Mouse (Mus musculus): ENCODE measurements around the gene Kdm6b. TPM values are rescaled to one million over a fixed set of nuclear protein-coding genes. Genes with fewer than 3 reads are reported as not detected.

The Kdm6b gene
- total RNA-seq, 2 experiments from 2014 or later = 26.1 to 29.1 TPM

DNA sequence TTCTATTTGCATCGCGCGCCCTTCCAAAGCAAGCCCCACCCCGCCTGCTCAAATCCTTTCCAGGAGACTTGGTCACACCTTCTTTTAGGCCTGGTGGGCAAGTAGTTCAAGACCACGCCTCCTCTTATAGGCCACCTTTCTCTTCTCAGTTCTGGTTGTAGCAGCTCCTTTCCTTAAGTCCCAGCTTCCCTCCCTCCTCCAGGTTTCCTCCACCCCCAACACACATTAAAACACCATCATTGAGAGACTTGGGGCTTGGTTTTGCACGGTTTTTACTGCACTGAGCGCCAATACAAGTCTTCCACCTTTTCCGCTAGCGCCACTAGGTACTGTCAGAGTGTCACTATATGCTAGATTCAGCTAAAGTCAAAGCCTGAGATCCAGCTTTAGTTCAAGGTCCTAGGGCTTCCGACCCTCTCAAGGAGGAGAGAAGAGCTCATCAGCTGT lies 7.1 kb upstream of the Kdm6b start:
- DNase-seq = no peak
- intact Hi-C loops (cut with DNase I) = loop anchor here (2.0 kb wide), 1 partner anchor 56 kb away; no protein-coding TSS in a partner anchor

DNA sequence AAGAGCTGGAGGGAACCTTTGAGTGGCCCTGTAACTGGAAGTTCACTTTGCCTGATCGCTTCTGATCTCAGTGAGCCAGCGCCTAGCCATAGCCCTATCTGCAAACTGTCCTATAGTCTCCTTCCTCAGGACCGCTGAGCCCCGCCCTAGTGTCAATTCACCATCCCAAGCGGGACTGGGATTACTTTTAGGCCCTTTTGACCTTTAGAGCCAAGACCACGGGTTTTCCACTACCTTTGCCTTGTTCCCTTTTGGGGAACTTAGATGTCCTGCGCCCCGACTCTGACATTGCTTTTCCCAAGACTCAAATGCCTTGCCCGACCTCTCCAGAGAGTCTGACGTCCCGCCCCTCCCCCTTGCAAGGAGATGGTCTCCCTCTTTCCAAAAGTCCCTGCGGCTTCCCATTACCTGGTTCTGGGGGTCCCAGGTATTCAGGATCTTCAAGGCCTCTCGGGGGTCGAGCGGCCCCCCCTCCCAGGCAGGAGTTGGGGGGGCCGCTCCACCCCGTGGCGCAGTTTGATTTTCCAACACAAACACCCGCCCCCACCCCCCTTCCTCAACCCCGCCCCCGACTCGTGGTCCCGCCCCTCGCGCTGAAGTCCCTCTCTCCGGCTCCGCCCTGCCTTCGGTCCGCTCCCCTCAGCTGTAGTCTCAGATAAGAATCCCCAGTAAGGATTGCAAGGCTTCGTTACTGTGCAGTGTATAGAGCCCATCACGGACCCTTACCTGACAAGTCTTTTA lies 6.5 kb upstream of the Kdm6b start:
- peak; percentile 64 to 79 for DNase-seq
- intact Hi-C loops (cut with DNase I) = loop anchor here (2.0 to 10.0 kb wide), 6 partner anchors 19 to 815 kb away; partner anchors contain the start of genes 0610010K14Rik, Gabarap, Gm21988 and Per1

DNA sequence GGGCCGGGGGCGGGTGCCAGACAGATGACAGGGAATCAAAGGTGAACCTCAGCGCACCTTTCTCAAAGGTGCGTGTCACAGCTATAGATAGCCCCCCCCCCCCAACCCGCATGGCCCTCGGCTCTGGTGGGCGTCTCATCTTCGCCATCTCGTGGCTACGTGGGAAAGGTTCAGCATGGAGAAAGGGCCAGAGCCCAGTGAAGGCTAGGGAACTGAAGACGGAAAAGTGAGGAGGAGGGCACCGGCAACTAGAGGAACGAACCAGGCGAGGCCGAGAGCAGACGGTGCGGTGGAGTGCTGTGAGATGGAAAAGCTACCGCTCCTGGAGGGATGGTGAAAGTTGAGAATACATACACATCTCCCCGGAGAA lies 6.0 kb upstream of the Kdm6b start:
- DNase-seq = peak in 1 of 2 experiments; percentile 59
- intact Hi-C loops (cut with DNase I) = loop anchor here (2.0 to 10.0 kb wide), 5 partner anchors 19 to 815 kb away; partner anchors contain the start of genes 0610010K14Rik, Gabarap, Gm21988 and Per1

DNA sequence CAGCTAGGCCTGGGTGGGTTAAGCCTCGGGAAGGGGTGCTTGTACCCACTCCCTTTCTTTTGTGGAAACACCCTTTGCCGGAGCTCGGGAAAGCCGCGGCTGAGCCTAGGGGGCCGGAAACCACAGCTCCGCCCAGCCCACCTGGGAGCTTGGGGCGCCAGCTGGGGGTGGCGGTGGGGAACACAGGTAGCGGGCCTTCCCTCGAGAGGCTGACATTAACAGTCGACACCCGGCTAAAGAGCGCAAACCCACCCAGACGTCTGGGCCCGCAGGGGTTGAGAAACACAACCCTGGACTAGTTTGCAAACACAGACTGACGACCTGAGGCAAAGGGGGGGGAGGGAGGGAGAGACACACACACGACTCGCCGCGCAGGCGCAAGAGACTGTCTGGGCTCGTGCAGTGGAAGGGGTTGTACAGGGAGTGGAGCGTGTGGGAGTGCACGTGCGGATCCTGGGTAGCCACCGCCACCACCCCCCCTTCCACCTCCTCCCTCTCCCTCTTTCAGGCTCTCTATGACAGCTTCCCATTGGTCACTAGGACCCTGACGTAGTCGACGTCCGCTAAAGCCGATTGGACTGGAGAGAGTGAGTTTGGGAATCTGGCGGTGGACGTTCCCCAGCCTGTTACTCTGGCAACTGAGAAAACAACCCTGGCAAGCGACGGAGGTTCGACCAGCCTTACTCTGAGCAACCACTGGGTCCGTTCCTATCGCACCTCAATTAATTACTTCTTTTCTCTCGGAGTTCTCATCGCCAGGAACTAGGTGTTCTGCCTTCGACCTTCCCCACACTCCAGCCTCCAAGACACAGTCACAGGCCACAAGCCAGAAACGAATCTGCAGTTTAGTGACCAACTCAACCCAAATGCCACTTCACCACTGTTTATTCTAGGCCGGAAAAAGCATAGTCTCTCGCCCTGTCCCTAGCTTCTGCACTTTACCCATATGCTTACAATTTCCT lies 5.3 kb upstream of the Kdm6b start:
- intact Hi-C loops (cut with DNase I) = loop anchor here (1.0 to 10.0 kb wide), 6 partner anchors 9 to 816 kb away; partner anchors contain the start of genes 0610010K14Rik, Gabarap, Gm21988 and Per1
- DNase-seq = peak; percentile 84 to 86

DNA sequence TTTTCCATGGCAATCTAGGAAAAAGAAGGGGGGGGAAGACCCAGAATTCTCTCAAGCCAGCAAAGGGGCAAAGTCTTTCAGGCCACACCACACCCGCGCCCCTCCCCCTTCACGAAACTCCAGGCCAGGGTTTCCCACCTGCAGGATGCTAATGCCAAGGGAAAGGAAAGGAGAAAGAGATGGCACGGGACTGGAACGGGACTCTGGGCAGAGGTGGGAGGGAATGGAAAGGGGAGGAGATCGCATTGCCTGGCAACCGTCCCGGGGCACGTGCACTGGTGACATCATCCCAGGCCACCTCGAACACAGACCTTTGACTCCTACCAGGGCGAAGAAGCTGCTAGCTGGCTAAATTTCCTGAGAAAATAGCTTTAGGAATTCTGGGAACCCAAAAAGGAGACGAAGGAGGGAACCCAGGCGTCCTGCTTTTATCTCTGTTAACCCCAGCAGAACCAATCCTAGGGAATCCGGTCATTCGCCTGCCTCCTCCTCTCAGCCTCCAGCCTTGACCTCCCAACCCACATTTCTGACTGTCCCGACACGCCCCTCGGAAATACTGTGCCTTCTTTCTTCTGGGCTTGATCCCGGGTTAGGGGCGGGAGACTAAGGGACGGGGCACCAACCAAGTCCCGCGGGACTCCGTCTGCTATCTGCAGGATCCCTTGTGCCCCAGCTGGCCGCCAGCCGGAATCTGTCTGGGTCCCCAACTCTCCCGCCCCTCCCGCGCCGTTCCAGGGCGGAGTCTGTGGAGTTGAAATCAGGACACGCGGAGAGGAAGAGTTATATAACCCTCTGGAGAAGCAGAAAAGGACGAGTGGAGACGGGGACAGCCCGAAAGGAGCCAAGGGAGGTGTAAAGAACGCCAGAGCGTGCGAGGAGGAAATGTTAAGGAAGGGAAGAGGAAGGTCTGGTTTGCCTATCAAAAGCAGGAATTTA lies 4.2 kb upstream of the Kdm6b start:
- intact Hi-C loops (cut with DNase I) = loop anchor here (1.0 to 10.0 kb wide), 6 partner anchors 8 to 817 kb away; partner anchors contain the start of genes 0610010K14Rik, Gabarap, Gm21988 and Per1
- peak; percentile 92 to 93 for DNase-seq

DNA sequence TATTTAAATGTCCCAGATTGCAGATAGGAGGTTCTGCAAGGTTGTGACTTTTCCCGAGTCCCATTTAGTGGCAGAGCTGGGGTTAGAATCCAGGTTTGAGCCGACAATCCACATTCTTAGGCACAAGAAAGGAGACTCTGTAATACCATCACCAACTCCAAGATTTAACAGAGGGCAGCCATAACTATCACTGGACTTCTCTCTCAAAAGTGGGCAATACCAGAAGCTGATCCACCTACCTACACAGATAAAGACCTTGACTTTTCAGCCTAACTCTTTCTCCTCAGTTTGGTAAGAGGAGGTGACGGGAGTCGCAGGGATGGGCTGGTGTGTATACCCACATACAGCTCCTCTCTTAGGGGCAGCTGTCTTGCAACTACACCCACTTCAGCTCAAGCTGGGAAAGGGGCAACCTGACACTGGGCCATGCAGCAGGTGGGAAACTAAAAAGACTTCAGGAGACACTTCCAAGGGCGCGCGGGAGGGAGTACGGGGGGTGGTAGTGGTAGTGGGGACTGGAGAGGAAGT lies 3.5 kb upstream of the Kdm6b start:
- intact Hi-C loops (cut with DNase I) = loop anchor here (5.0 to 10.0 kb wide), 4 partner anchors 305 to 818 kb away; partner anchors contain the start of genes 0610010K14Rik, Gabarap, Gm21988 and Per1
- no peak for DNase-seq

DNA sequence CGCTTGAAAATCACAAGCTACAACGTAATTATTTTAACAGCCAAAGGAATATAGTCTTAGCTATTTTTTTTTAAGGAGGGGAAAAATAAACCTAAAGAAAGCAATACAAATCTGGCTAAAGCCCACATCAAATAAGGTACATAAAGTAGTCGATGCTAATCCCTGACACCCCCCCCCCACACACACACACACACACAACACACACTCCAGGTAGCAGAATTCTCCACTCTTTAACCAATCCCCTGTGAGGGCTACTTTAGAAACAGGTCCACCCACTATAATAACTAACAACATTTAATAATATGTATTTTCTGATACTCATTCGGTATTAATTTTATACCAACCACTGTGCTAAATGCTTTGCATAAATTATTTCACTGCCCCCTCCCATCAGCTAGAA lies 3.0 kb upstream of the Kdm6b start:
- intact Hi-C loops (cut with DNase I) = loop anchor here (5.0 to 10.0 kb wide), 4 partner anchors 304 to 818 kb away; partner anchors contain the start of genes 0610010K14Rik, Gabarap, Gm21988 and Per1
- no peak for DNase-seq

DNA sequence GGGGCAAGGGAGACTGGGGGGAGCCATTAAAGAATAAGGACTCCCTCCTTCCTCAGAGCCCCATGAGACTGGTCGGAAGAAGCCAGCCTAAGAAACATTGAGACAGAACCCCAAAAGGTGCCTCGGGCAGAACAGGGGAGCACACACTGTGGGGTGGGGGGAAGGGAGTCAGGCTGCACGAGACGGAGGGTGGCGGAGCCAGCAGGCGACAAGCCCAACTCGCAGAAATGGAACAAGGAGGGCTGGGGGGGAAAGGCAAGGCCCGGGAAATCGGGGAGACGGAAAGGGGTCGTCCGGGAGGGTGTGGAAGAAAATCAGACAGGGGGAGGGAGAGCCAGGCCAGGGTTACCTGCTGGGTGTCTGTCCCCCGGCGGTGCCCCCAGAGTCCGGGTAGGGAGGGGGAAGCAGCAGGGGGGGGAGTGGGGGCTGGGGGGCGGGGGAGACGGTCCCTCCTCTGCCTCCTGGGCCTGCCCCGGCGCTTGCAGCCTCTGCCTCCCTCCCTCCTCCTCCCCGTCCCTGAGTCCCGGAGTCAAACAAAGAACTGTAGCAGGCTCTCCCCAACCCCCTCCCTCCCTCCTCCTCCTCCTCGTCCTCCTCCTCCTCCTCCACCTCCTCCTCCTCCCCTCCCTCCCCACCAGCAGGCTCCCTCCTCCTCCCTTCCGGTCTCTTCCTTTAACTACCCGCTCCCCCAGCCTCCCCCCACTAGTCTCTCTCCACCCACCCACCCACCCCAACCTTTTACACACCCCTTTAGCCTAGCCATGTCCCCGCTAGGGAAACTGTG lies 2.4 kb upstream of the Kdm6b start:
- peak in 1 of 2 experiments; percentile 56 for DNase-seq

DNA sequence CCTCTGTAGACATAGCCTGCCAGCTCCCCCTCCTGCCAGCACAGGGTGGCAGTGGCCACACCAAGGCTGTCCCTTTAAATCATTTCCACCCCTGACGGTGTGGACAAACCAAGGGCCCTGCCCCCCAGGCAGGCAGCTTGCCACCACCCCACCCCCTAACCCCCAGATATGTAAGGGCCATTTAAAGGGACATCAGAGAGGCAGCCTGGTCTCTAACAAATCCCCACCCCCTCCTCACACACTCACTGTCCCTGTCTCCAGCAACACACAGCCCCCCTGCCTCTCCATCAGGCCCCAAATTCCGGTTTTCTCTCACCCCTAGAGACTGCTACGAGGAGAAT lies 1.8 kb upstream of the Kdm6b start:
- DNase-seq = peak; percentile 48 to 56
- intact Hi-C loops (cut with DNase I) = loop anchor here (5.0 to 10.0 kb wide), 4 partner anchors 303 to 820 kb away; partner anchors contain the start of genes 0610010K14Rik, Gabarap, Gm21988 and Per1

More for the DNA sequence above, 2.4 kb upstream of the Kdm6b start:
- intact Hi-C loops (cut with DNase I) = loop anchor here (5.0 to 10.0 kb wide), 4 partner anchors 304 to 819 kb away; partner anchors contain the start of genes 0610010K14Rik, Gabarap, Gm21988 and Per1

DNA sequence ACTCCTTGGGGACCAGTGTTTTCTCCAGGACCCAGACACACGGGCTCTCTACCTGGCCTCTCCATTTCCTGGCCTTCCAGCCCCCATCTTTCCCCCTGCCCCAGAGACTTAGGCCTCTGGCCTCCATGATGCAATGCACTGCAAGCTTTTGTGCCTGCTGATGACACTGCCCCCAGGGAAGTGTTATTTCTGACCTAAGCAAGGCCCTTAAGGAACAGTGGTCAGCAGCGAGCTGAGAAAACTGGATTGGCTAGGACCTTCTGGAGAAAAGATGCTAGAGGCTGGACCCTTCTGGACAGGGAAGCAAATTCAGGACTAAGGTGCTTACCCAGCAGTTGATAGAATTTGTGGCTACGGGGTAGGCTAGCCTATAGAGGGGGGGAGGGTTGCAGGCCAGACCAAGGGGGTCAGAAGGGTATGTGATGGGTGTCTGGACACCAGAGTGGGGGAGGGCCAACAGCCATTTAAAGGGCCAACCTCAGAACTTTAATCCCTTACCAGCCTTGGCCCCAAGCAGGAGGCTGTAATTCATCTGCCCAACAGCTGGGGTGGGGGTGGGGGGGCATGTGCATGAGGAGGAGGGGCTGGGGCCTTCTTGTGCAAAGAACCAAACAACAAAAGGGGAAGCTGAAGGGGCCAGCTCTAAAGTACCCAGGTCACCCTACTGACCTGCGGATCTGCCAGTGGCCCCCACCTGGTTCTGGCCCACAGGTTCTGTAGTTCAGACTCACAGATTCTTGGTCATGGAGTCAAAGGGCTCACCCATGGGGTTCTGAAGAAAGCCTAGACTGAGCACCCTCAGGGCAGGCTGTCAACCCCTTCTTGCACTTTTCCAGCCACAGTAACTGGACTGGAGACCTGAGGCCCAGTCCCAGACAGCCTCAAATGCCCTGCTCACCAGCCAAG lies 1.2 kb upstream of the Kdm6b start:
- intact Hi-C loops (cut with DNase I) = loop anchor here (5.0 to 10.0 kb wide), 4 partner anchors 302 to 820 kb away; partner anchors contain the start of genes 0610010K14Rik, Gabarap, Gm21988 and Per1
- DNase-seq = no peak

DNA sequence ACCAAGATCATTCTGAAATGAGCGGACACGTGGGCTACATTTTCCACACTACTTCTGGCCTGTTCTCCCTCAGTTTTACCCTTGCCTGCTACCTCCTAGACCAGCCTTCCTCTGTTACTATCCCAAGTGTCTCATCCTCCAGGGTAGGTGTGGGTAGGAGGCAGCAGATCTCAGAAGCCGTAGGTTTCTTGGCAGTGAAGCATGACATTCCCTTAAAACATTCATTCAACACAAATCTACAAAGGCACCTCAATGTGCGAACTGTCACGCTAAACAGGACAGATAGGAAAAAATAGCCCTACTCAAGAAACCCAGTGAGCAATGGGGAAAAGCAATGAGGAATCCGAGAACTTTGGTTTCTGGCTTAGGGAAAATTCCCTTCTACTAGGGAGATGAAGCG lies 927 bp downstream of the Kdm6b start:
- no peak for DNase-seq
- intact Hi-C loops (cut with DNase I) = loop anchor here (10.0 kb wide), 2 partner anchors 582 to 822 kb away; partner anchors contain the start of genes 0610010K14Rik, Gabarap, Gm21988 and Phf23

DNA sequence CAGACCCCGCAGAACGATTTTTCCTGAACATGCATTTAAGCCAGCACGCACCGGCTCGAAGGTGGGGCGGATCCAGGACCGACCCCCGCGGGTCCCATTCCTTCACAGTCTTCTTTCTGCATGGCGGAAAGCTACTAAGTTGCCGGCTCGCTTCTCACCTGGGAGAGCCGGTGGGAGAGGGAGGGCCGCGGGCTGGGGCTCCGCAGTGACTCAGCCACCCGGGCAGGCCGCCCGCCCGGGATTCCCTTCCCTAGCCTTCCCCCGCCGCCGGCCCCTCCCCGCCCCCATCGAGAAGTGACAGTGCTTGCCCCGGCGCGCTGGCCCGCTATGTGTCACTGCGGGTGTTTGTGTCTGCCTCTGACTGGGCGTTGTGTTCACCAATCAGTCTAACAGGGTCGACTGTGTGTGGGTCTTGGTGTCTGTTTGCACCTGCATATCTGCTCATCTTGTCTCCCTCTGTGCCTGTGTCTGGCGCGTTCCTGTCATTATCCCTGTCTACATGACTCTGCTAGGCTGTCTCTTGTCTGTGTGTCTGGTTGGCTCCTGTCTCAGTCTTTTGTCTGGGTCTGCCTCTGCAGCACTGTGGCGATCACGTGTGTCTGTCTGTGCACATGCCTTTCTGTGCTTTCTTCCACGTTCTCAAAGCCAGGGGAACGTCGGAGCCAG lies 1.8 kb downstream of the Kdm6b start:
- intact Hi-C loops (cut with DNase I) = loop anchor here (10.0 kb wide), 2 partner anchors 583 to 823 kb away; partner anchors contain the start of genes 0610010K14Rik, Gabarap, Gm21988 and Phf23

DNA sequence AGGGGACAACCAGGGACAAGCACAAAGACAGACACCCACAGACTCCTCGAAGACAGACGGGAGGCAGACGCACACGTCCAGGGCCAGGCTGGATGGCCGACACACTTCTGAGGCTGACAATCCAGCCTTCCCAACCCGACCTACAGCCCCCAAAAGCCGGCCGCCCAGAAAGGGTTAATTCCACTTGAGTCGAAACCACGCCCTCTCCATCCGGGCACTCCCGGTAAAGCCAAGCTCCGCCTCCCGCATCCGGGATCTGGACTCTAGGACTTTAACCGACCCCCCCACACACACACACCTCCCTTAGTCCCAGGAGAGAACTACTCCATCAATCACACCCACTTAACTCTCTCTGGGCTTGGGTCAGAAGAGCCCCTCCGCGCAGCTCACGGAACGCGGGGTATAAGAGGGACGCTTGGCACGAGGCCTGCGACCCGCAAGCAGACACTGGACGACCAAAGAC lies 2.4 kb downstream of the Kdm6b start:
- peak; percentile 93 to 95 for DNase-seq
- intact Hi-C loops (cut with DNase I) = loop anchor here (10.0 kb wide), 2 partner anchors 584 to 824 kb away; partner anchors contain the start of genes 0610010K14Rik, Gabarap, Gm21988 and Phf23

More for the DNA sequence above, 1.8 kb downstream of the Kdm6b start:
- DNase-seq = peak; percentile 73 to 82

DNA sequence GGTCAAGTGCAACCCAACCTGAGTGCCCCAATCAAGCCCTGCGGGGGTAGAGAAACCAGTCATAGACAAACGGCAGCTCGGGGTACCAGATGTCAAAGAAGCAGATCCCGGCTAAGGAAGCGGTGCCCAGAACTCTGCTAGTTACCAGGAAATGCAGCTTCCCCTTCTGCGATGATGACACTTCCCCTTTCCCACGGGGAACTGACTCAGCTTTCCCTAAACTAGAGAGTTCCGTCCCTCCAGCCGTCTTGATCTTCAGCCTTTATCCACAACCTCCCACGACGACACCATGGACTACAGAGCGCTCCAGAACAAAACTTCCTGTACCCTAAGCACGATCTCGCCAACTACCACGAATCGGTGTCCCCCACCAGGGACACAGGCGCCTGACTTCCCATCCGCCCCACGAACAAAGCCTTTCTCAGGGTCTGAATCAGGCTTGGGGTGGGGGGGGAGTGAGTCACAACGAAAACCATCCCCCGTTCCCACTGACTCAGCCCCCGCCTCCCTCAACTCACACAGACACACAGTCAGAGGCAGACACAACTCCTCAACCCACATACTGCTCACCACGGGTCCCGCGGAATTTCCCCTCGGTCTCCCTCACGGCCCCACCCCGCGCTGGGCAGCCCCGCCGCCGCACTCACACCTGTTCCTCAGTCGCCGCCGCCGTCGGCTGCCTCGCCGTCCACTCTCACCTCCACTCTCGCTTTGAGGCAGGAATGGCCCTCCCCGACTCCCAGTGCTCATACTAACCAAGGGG lies 3.0 kb downstream of the Kdm6b start:
- DNase-seq = peak; percentile 68 to 78
- intact Hi-C loops (cut with DNase I) = loop anchor here (10.0 kb wide), 2 partner anchors 584 to 824 kb away; partner anchors contain the start of genes 0610010K14Rik, Gabarap, Gm21988 and Phf23

DNA sequence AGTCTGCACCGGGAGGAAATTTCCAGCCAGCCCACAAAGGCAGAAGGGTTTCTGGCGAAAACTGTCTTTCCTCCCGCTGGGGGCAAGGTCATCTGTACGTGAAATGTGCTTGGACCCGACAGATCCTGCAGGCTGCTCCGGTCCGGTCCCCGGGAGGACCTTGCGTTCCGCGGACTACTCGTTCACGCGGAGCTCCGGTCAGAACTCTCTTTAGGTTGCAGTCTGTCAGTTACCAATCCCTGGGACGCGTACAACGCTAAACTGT lies 3.5 kb downstream of the Kdm6b start:
- intact Hi-C loops (cut with DNase I) = loop anchor here (10.0 kb wide), 2 partner anchors 585 to 825 kb away; partner anchors contain the start of genes 0610010K14Rik, Gabarap, Gm21988 and Phf23
- DNase-seq = no peak
